Mouse (Mus musculus) forebrain, postnatal 0 days (tissue): ENCODE measurements around the gene Lpar2. TPM values are rescaled to one million over a fixed set of nuclear protein-coding genes. Genes with fewer than 3 reads are reported as not detected.

Experiments
- ATAC-seq: fragments of 200-750 bp; cut with Nextera tagmentation; 2 replicates; pipeline ENCODE4 v1.8.0; 2017; ENCODE audit warnings: mild to moderate bottlenecking, moderate library complexity
- DNase-seq: peaks from one replicate; pipeline ENCODE4 v3.0.0-alpha.2; 2015
- H3K27ac ChIP-seq: fragments of 300-500 bp; sonication (generic); 2 replicates; pipeline ENCODE4 v1.5.1; 2014; ENCODE audit warnings: low read depth, mild to moderate bottlenecking, antibody characterized with exemption, low read length, moderate library complexity, mixed read lengths
- H3K27me3 ChIP-seq: fragments of 300-500 bp; sonication (generic); 2 replicates; pipeline ENCODE4 v1.6.1; 2014; ENCODE audit warnings: mild to moderate bottlenecking, low read length, mixed read lengths; ENCODE audit not compliant: insufficient read depth
- H3K36me3 ChIP-seq: fragments of 300-500 bp; sonication (generic); 2 replicates; pipeline ENCODE4 v1.6.1; 2014; ENCODE audit warnings: mild to moderate bottlenecking, moderate library complexity; ENCODE audit not compliant: insufficient read depth
- H3K4me1 ChIP-seq: fragments of 300-500 bp; sonication (generic); 2 replicates; pipeline ENCODE4 v1.6.1; 2014; ENCODE audit warnings: antibody characterized with exemption; ENCODE audit not compliant: insufficient read depth
- H3K4me2 ChIP-seq: fragments of 300-500 bp; sonication (generic); 2 replicates; pipeline ENCODE4 v1.6.1; 2014; ENCODE audit warnings: low read depth, mild to moderate bottlenecking, moderate library complexity
- H3K4me3 ChIP-seq: fragments of 300-500 bp; sonication (generic); 2 replicates; pipeline ENCODE4 v1.5.1; 2014; ENCODE audit warnings: low read depth, low read length, mixed read lengths
- H3K9ac ChIP-seq: fragments of 300-500 bp; sonication (generic); 2 replicates; pipeline ENCODE4 v1.6.1; 2014; ENCODE audit warnings: mild to moderate bottlenecking
- H3K9me3 ChIP-seq: fragments of 300-500 bp; sonication (generic); 2 replicates; pipeline ENCODE4 v1.6.1; 2016; ENCODE audit warnings: low read length
- CTCF ChIP-seq: sonication (generic); IDR thresholded peaks from 2 replicates; pipeline ENCODE4 v1.5.1; 2016; ENCODE audit warnings: antibody characterized with exemption, control low read depth, low read depth
- WGBS: fragments of 180-500 bp; shearing (Covaris S2); extraction: QIAGEN DNeasy Blood & Tissue Kit; methylation state at CpG from one replicate; pipeline ENCODE4 v1.1.7; 2014; 5-methylcytosine and 5-hydroxymethylcytosine counted together
- polyA plus RNA-seq: library from polyadenylated mRNA; unstranded; fragments of >200 nt; fragmentation: Nextera tagmentation; extraction: Ambion mirVana; gene quantifications from 2 replicates; pipeline ENCODE4 v1.2.1, GENCODE M21; 2015
- total RNA-seq: library from RNA; depleted of rRNA; stranded (reverse); fragments of >200 nt; gene quantifications from 2 replicates; pipeline ENCODE4 v1.2.3, GENCODE M21; 2014

Gene Lpar2
- total and polyA plus RNA-seq, 2 experiments from 2014 or later = 0.45 to 6.1 TPM

GRCm38 (mm10) chr8:69796721-69797345 is 25.4 kb upstream of the Lpar2 start:
- no peak overlapping the region for H3K4me2 ChIP-seq
- no peak for TF ChIP-seq CTCF
- H3K9ac ChIP-seq = no peak overlapping the region
- H3K4me3 ChIP-seq = no peak overlapping the region
- H3K9me3 ChIP-seq = no peaks in the 10 kb centered on the region
- ATAC-seq (no peak), DNase-seq (no peak)
- no peak overlapping the region for H3K27ac ChIP-seq
- no peaks in the 10 kb centered on the region for H3K27me3 ChIP-seq
- WGBS = 95% methylated on average over 16 of the region's 16 CpGs
- peaks cover 80% of the 10 kb centered on the region for H3K36me3 ChIP-seq
- H3K4me1 ChIP-seq = peaks cover 8% of the 10 kb centered on the region; the same call in 1 of the 2 replicates

DNA sequence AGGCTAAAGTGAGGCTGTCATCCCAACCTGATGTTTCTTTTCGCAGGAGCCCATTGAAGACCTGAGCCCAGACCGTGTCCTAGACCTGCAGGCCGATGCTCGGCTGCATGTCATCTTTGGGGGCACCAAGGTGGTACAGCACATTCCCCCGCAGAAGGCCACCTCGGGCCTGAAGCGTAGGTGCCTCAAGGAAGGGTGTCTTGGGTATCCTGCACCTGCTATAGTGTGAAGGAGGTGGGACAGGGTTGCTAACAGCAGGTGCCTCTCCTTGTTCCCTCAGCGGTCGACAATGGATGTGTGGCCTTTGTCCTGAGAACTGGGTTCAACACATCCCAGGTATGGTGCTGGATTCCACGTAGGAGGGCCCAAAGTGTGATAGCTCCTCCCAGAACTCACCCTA is 24.6 kb upstream of the Lpar2 start:
- DNase-seq = no peak
- H3K36me3 ChIP-seq = peaks cover 88% of the 10 kb centered on the region
- no peak overlapping the region for H3K9ac ChIP-seq
- no peak for ATAC-seq
- no peak for TF ChIP-seq CTCF
- H3K4me2 ChIP-seq = no peak overlapping the region
- no peaks in the 10 kb centered on the region for H3K4me1 ChIP-seq
- no peak overlapping the region for H3K4me3 ChIP-seq
- no peaks in the 10 kb centered on the region for H3K27me3 ChIP-seq
- no peak overlapping the region for H3K27ac ChIP-seq
- H3K9me3 ChIP-seq = no peaks in the 10 kb centered on the region
- 97% methylated on average over 10 of the region's 10 CpGs for WGBS

- H3K27me3 ChIP-seq = no peaks in the 10 kb centered on the region
- no peaks in the 10 kb centered on the region for H3K9me3 ChIP-seq
- no peak overlapping the region for H3K27ac ChIP-seq
- TF ChIP-seq CTCF = no peak
- DNase-seq (no peak), ATAC-seq (no peak)
- WGBS = 94% methylated on average over 8 of the region's 8 CpGs
- H3K4me1 ChIP-seq = no peaks in the 10 kb centered on the region
- H3K36me3 ChIP-seq = peaks cover 97% of the 10 kb centered on the region
- no peak overlapping the region for H3K4me2 ChIP-seq
- H3K9ac ChIP-seq = no peak overlapping the region
- no peak overlapping the region for H3K4me3 ChIP-seq
These were observed 23.0 kb upstream of the Lpar2 start for GRCm38 (mm10) chr8:69799261-69799660.

- Histone ChIP-seq H3K27ac (no peak overlapping the region), H3K9me3 (no peaks in the 10 kb centered on the region), H3K36me3 (peaks cover 95% of the 10 kb centered on the region), H3K9ac (no peak overlapping the region), H3K4me3 (no peak overlapping the region), H3K4me2 (no peak overlapping the region), H3K4me1 (no peaks in the 10 kb centered on the region), H3K27me3 (no peaks in the 10 kb centered on the region)
- ATAC-seq = no peak
- TF ChIP-seq CTCF = no peak
- no peak for DNase-seq
- 92% methylated on average over 5 of the region's 5 CpGs for WGBS
These were observed 22.3 kb upstream of the Lpar2 start for GRCm38 (mm10) chr8:69799946-69800345.

DNA sequence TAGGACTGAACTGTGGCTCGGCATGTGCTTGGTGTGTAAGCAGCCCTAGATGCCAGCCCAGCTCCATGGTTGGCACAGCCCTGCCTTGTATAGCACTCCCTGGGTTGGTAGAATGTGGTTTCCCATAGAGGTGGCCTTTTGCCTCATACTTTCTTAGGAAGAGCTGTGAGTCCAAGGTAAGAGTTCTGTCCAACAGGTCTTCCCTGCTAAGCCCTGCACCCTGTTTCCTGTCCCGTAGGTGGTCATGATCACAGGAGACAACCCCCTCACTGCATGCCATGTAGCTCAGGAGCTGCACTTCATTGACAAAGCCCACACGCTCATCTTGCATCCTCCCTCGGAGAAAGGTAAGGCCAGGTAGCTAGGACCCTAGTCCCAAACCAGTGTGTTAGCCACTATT is 20.4 kb upstream of the Lpar2 start:
- H3K36me3 ChIP-seq = peaks cover 95% of the 10 kb centered on the region
- no peaks in the 10 kb centered on the region for H3K9me3 ChIP-seq
- no peak overlapping the region for H3K4me2 ChIP-seq
- TF ChIP-seq CTCF = no peak
- no peak overlapping the region for H3K27ac ChIP-seq
- 96% methylated on average over 4 of the region's 4 CpGs for WGBS
- H3K27me3 ChIP-seq = no peaks in the 10 kb centered on the region
- H3K4me1 ChIP-seq = no peaks in the 10 kb centered on the region
- no peak overlapping the region for H3K4me3 ChIP-seq
- no peak for ATAC-seq
- no peak for DNase-seq
- no peak overlapping the region for H3K9ac ChIP-seq

DNA sequence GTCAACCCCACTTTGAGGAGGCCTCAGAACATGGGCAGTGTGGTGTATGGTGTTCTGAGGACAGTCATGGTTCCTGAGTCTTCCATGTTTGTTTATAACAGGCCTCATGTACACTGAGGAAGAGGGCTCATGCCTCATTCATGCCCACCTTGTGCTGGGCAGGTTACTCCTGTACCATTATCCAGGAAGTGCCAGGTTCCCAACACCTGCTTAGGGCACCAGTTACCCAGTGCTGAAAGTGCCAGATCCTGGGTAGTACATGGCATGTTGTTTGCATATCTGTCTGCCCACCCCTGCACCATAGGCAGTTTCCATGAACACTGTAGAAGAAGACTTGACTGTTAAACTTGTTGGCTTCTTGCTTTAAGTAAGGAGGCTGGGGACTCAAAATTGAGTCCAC is 20.0 kb upstream of the Lpar2 start:
- no peak for TF ChIP-seq CTCF
- Histone ChIP-seq H3K9ac (no peak overlapping the region), H3K27me3 (no peaks in the 10 kb centered on the region), H3K36me3 (peaks cover 95% of the 10 kb centered on the region), H3K9me3 (no peaks in the 10 kb centered on the region), H3K27ac (no peak overlapping the region), H3K4me3 (no peak overlapping the region), H3K4me1 (no peaks in the 10 kb centered on the region), H3K4me2 (no peak overlapping the region)
- ATAC-seq (no peak), DNase-seq (no peak)

DNA sequence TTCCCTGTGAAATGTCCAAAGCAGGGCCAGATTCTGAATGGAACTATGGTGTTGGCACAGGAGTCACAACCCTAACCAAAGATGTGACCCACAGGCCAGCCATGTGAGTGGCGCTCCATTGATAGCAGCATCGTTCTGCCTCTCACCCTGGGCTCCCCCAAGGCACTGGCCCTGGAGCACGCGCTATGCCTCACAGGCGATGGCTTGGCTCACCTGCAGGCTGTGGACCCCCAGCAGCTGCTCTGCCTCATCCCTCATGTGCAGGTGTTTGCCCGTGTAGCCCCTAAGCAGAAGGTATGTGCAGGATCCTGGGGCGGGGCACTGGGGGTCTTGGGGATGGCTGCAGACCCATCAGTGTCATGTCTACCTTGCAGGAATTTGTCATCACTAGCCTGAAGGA is 18.9 kb upstream of the Lpar2 start:
- WGBS = 94% methylated on average over 7 of the region's 7 CpGs
- H3K4me2 ChIP-seq = no peak overlapping the region
- no peaks in the 10 kb centered on the region for H3K9me3 ChIP-seq
- H3K36me3 ChIP-seq = peaks cover 91% of the 10 kb centered on the region
- TF ChIP-seq CTCF = no peak
- no peak overlapping the region for H3K4me3 ChIP-seq
- no peaks in the 10 kb centered on the region for H3K4me1 ChIP-seq
- H3K9ac ChIP-seq = no peak overlapping the region
- no peak overlapping the region for H3K27ac ChIP-seq
- ATAC-seq (no peak), DNase-seq (no peak)
- no peaks in the 10 kb centered on the region for H3K27me3 ChIP-seq
